10 mouse cellular contexts compared by ENCODE assay signal in the genomic region with DNA sequence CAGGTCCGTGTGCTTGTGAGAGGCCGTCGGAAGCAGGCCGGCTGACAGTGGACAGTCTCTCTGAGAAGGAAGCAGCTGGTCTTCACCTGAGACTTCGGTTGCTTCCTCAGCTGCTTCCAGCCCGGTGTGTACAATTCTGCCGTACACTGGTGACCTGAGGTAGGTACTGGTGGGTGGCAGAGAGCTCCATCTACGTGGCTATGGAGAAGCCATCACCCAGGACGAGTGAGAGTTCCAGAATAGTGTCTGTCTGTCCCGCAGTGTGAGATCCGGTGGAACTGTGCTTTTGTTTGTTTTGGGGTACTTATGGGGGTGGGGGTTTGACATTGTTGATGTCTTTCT. TPM values are rescaled to one million over a fixed set of nuclear protein-coding genes. Genes with fewer than 3 reads are reported as not detected.
DNase-seq lines count a peak whose midpoint lies in the region; ATAC-seq and TF ChIP-seq lines count a peak whose summit lies in the region.
"Had no signal": no experiment of that assay in that cellular context is flagged by ENCODE, and none has a peak within 500 bp of the region (broad histone marks: within the 10 kb centered on the region; RNA-seq: fewer than 3 reads in every experiment).

No protein-coding gene starts in this region.

- ATAC-seq in kidney, embryonic 15.5 days (replicated peaks; ENCODE audit: low FRiP score): no peak; the same call in 1 of the 2 replicates
- peak; percentile 31; the same call in 1 of the 2 replicates for ATAC-seq in liver, postnatal 0 days

- no peaks in the 10 kb centered on the region for H3K27me3 ChIP-seq in kidney, embryonic 15.5 days
- no peaks in the 10 kb centered on the region for H3K27me3 ChIP-seq in kidney, adult 2 months (replicated peaks; ENCODE audit: control insufficient read depth, insufficient read depth, low read length)
- peaks cover 2% of the 10 kb centered on the region; the same call in 1 of the 2 replicates for H3K27me3 ChIP-seq in liver, postnatal 0 days (ENCODE audit: insufficient read depth, low read length)

- TF ChIP-seq POLR2A in kidney, adult 2 months (IDR thresholded peaks at IDR 0.05; ENCODE audit: low read depth, low read length): no peak

- no peak for DNase-seq in kidney, adult 2 months
- peak; percentile 6 for DNase-seq in thymus, postnatal 14 days
- no peak for DNase-seq in thymus, postnatal 36 days
- no peak for DNase-seq in liver, postnatal 0 days
- no peak for DNase-seq in left cerebral cortex, adult 11 months (ENCODE audit: low spot score)
- DNase-seq in retina, postnatal 1 day: no peak
- DNase-seq in right cerebral cortex, postnatal 14 days: no peak

- H3K27ac ChIP-seq in kidney, embryonic 15.5 days: no peak overlapping the region
- no peak overlapping the region for H3K27ac ChIP-seq in kidney, adult 2 months (ENCODE audit: insufficient read depth, low read depth, low read length)
- H3K27ac ChIP-seq in liver, postnatal 0 days (ENCODE audit: low read depth): no peak overlapping the region
- H3K27ac ChIP-seq: macrophage had no signal

- WGBS in kidney, embryonic 15.5 days: 50% methylated on average over 11 of the region's 11 CpGs
- 37% methylated on average over 11 of the region's 11 CpGs for WGBS in kidney, adult 2 months
- WGBS in liver, postnatal 0 days (ENCODE audit: insufficient replicate concordance): 48% methylated on average over 11 of the region's 11 CpGs

- H3K36me3 ChIP-seq in kidney, embryonic 15.5 days: no peaks in the 10 kb centered on the region
- no peaks in the 10 kb centered on the region for H3K36me3 ChIP-seq in kidney, adult 2 months (ENCODE audit: control insufficient read depth, insufficient read depth, low read length)
- H3K36me3 ChIP-seq in liver, postnatal 0 days (replicated peaks; ENCODE audit: insufficient read depth, low read length): no peaks in the 10 kb centered on the region

- no peaks in the 10 kb centered on the region for H3K9me3 ChIP-seq in kidney, embryonic 15.5 days (replicated peaks)
- peaks cover 6% of the 10 kb centered on the region; the same call in 1 of the 2 replicates for H3K9me3 ChIP-seq in liver, postnatal 0 days (ENCODE audit: low read length)

- H3K4me1 ChIP-seq in kidney, embryonic 15.5 days: peaks cover under 1% of the 10 kb centered on the region; the same call in 1 of the 2 replicates
- no peaks in the 10 kb centered on the region for H3K4me1 ChIP-seq in kidney, adult 2 months (ENCODE audit: control insufficient read depth, insufficient read depth, low read length)
- no peaks in the 10 kb centered on the region for H3K4me1 ChIP-seq in liver, postnatal 0 days (ENCODE audit: insufficient read depth)

- no peak overlapping the region for H3K9ac ChIP-seq in kidney, embryonic 15.5 days
- H3K9ac ChIP-seq in liver, postnatal 0 days (replicated peaks): no peak overlapping the region

- H3K4me2 ChIP-seq in kidney, embryonic 15.5 days: 0 out of 2 replicates have a peak overlapping the region, but pooled peaks have one; percentile 23
- no peak overlapping the region for H3K4me2 ChIP-seq in liver, postnatal 0 days (ENCODE audit: low read depth, low read length)

- H3K4me3 ChIP-seq in kidney, embryonic 15.5 days (replicated peaks): no peak overlapping the region
- no peak overlapping the region for H3K4me3 ChIP-seq in kidney, adult 2 months (ENCODE audit: insufficient read depth, low read depth, low read length)
- no peak overlapping the region for H3K4me3 ChIP-seq in liver, postnatal 0 days (ENCODE audit: low read depth, low read length)
- H3K4me3 ChIP-seq: erythroblast, embryonic 14.5 days had no signal

- TF ChIP-seq CTCF in kidney, adult 2 months (conservative IDR thresholded peaks at IDR 0.05; ENCODE audit: insufficient read depth, insufficient read length, low read depth, low read length): no peak
- no peak for TF ChIP-seq CTCF in liver, postnatal 0 days (IDR thresholded peaks at IDR 0.05; ENCODE audit: low read depth)

- no peak for TF ChIP-seq EP300 in liver, postnatal 0 days (IDR thresholded peaks at IDR 0.05; ENCODE audit: low read depth)

RNA-seq across cellular contexts. Expression of a gene that starts 36.0 kb away (rescaled TPM):
- 35.5 and 36.2 TPM in 2 replicates for polyA plus RNA-seq in kidney, embryonic 15.5 days (2015; fragmentation: Nextera tagmentation; extraction: Ambion mirVana)
- 6.2 and 8.5 TPM in 2 replicates for polyA plus RNA-seq in kidney, adult 2 months (2012; rRNA removed)
- polyA plus RNA-seq in liver, postnatal 0 days (2015; fragmentation: Nextera tagmentation; extraction: Ambion mirVana): 14.9 and 15.3 TPM in 2 replicates

RNA-seq across cellular contexts. Expression of a gene that starts 53.5 kb away (rescaled TPM):
- polyA plus RNA-seq in kidney, embryonic 15.5 days (2015; fragmentation: Nextera tagmentation; extraction: Ambion mirVana): 22.0 and 23.0 TPM in 2 replicates
- polyA plus RNA-seq in kidney, adult 2 months (2012; rRNA removed): 72.8 and 78.8 TPM in 2 replicates
- 9.9 and 10.7 TPM in 2 replicates for polyA plus RNA-seq in liver, postnatal 0 days (2015; fragmentation: Nextera tagmentation; extraction: Ambion mirVana)
